Mouse (Mus musculus): ENCODE measurements around the gene Gabpb1. TPM values are rescaled to one million over a fixed set of nuclear protein-coding genes. Genes with fewer than 3 reads are reported as not detected.
"Not testable (repeated sequence)": the region's sequence is repeated elsewhere in the genome, so short reads cannot be mapped to it uniquely, and the experiment has no call there.

The Gabpb1 gene
- polyA plus RNA-seq, 1 experiment, result 72.3 TPM

DNA sequence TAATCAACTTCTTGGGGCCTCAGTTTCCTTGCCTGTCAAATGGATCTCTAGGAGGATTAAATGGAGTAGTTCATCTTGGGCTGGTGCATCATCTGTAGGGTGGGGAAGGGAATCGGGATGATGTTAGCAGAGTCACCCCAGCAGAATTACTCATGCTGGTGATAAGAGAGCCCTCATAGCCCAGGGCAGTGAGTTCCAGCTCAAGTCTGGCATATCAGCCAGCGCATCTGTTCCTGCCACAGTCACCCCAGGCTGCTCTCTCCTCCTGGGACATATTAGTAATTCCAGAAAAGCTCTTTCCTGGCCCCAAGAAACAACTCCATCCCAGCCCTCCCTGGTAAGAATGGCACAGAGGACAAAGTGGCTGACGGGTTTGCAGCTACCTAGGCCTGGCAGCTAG lies 60.8 kb downstream of the Gabpb1 start:
- no peaks in the 10 kb centered on the region for H3K27me3 ChIP-seq (ENCODE audit: control insufficient read depth, insufficient read depth, low read length, poor library complexity, severe bottlenecking)
- H3K27ac ChIP-seq (ENCODE audit: insufficient read depth, low read length), result no peak overlapping the region
- TF ChIP-seq POLR2A (IDR thresholded peaks at IDR 0.05; ENCODE audit: insufficient read depth, low read length), result no peak
- TF ChIP-seq EP300 (IDR thresholded peaks at IDR 0.05; ENCODE audit: insufficient read depth, low read depth, low read length), result no peak
- TF ChIP-seq CTCF (IDR thresholded peaks at IDR 0.05; ENCODE audit: low read depth, low read length), result no peak
- no peak overlapping the region for H3K9ac ChIP-seq (ENCODE audit: low read depth, poor library complexity, severe bottlenecking)
- no peaks in the 10 kb centered on the region for H3K9me3 ChIP-seq (replicated peaks; ENCODE audit: control insufficient read depth, insufficient read depth, low read length, poor library complexity, severe bottlenecking)
- H3K4me1 ChIP-seq (ENCODE audit: control insufficient read depth, insufficient read depth, low read length), result peaks cover 2% of the 10 kb centered on the region
- H3K4me3 ChIP-seq (ENCODE audit: low read depth, low read length), result no peak overlapping the region
- H3K36me3 ChIP-seq (ENCODE audit: control insufficient read depth, insufficient read depth, low read length, poor library complexity, severe bottlenecking), result no peaks in the 10 kb centered on the region

DNA sequence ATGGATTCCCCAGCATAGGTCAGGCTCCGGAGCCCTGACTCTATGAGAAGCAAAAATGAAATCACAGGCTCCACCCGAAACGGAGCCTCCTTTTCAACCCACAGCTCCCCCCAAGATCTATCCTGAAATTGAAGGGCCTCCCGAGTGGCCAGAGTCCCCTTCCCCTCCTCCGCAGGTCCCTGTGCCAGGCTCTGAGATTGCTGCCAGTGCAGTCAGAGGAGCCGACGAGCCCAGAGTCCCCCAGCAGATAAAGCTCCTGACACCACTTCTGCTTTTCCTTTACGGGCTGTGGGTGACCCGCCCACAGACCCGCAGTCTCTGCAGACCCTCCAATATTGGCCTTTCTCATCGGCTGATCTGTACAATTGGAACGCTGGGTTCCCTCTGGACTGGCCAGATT lies 66.5 kb downstream of the Gabpb1 start:
- H3K9ac ChIP-seq (ENCODE audit: low read depth, poor library complexity, severe bottlenecking); H3K9me3 ChIP-seq (replicated peaks; ENCODE audit: control insufficient read depth, insufficient read depth, low read length, poor library complexity, severe bottlenecking); H3K4me3 ChIP-seq (ENCODE audit: low read depth, low read length); H3K27ac ChIP-seq (ENCODE audit: insufficient read depth, low read length); H3K27me3 ChIP-seq (ENCODE audit: control insufficient read depth, insufficient read depth, low read length, poor library complexity, severe bottlenecking); H3K36me3 ChIP-seq (ENCODE audit: control insufficient read depth, insufficient read depth, low read length, poor library complexity, severe bottlenecking); H3K4me1 ChIP-seq (ENCODE audit: control insufficient read depth, insufficient read depth, low read length): not testable (repeated sequence)

GRCm38 (mm10) chr2:126607553-126608203 lies 68.5 kb downstream of the Gabpb1 start:
- H3K9me3 ChIP-seq (replicated peaks; ENCODE audit: control insufficient read depth, insufficient read depth, low read length, poor library complexity, severe bottlenecking), result no peaks in the 10 kb centered on the region
- no peaks in the 10 kb centered on the region for H3K4me1 ChIP-seq (ENCODE audit: control insufficient read depth, insufficient read depth, low read length)
- H3K27me3 ChIP-seq (ENCODE audit: control insufficient read depth, insufficient read depth, low read length, poor library complexity, severe bottlenecking), result no peaks in the 10 kb centered on the region
- TF ChIP-seq POLR2A (IDR thresholded peaks at IDR 0.05; ENCODE audit: insufficient read depth, low read length), result no peak
- no peak for TF ChIP-seq EP300 (IDR thresholded peaks at IDR 0.05; ENCODE audit: insufficient read depth, low read depth, low read length)
- no peak for TF ChIP-seq CTCF (IDR thresholded peaks at IDR 0.05; ENCODE audit: low read depth, low read length)
- no peaks in the 10 kb centered on the region for H3K36me3 ChIP-seq (ENCODE audit: control insufficient read depth, insufficient read depth, low read length, poor library complexity, severe bottlenecking)
- no peak overlapping the region for H3K9ac ChIP-seq (ENCODE audit: low read depth, poor library complexity, severe bottlenecking)
- no peak overlapping the region for H3K4me3 ChIP-seq (ENCODE audit: low read depth, low read length)
- no peak overlapping the region for H3K27ac ChIP-seq (ENCODE audit: insufficient read depth, low read length)

DNA sequence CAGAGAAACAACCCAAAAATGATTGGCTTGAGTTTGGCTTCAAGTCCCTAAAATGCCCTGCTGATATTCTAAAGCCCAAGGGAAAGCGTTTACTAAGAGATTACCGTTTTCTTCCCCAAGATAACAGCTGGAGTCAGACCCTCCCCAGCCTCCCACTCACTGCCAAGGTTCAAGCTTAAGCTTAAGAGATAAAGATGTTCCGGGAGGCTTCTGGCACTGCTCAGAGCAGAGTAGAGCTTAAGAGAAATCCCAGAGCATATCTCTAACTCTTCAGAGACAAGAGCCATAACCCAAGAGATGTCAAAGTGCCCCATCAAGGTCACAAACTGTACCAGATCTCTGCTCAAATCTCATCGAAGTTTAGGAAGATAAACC lies 69.5 kb downstream of the Gabpb1 start:
- no peaks in the 10 kb centered on the region for H3K9me3 ChIP-seq (replicated peaks; ENCODE audit: control insufficient read depth, insufficient read depth, low read length, poor library complexity, severe bottlenecking)
- no peaks in the 10 kb centered on the region for H3K4me1 ChIP-seq (ENCODE audit: control insufficient read depth, insufficient read depth, low read length)
- no peak overlapping the region for H3K4me3 ChIP-seq (ENCODE audit: low read depth, low read length)
- TF ChIP-seq CTCF (IDR thresholded peaks at IDR 0.05; ENCODE audit: low read depth, low read length) (no peak), EP300 (IDR thresholded peaks at IDR 0.05; ENCODE audit: insufficient read depth, low read depth, low read length) (no peak), POLR2A (IDR thresholded peaks at IDR 0.05; ENCODE audit: insufficient read depth, low read length) (no peak)
- no peaks in the 10 kb centered on the region for H3K36me3 ChIP-seq (ENCODE audit: control insufficient read depth, insufficient read depth, low read length, poor library complexity, severe bottlenecking)
- no peak overlapping the region for H3K9ac ChIP-seq (ENCODE audit: low read depth, poor library complexity, severe bottlenecking)
- H3K27ac ChIP-seq (ENCODE audit: insufficient read depth, low read length), result no peak overlapping the region
- no peaks in the 10 kb centered on the region for H3K27me3 ChIP-seq (ENCODE audit: control insufficient read depth, insufficient read depth, low read length, poor library complexity, severe bottlenecking)

GRCm38 (mm10) chr2:126606061-126606687 lies 70.0 kb downstream of the Gabpb1 start:
- no peak overlapping the region for H3K4me3 ChIP-seq (ENCODE audit: low read depth, low read length)
- H3K9me3 ChIP-seq (replicated peaks; ENCODE audit: control insufficient read depth, insufficient read depth, low read length, poor library complexity, severe bottlenecking), result no peaks in the 10 kb centered on the region
- H3K27ac ChIP-seq (ENCODE audit: insufficient read depth, low read length), result no peak overlapping the region
- no peak overlapping the region for H3K9ac ChIP-seq (ENCODE audit: low read depth, poor library complexity, severe bottlenecking)
- no peaks in the 10 kb centered on the region for H3K36me3 ChIP-seq (ENCODE audit: control insufficient read depth, insufficient read depth, low read length, poor library complexity, severe bottlenecking)
- no peaks in the 10 kb centered on the region for H3K4me1 ChIP-seq (ENCODE audit: control insufficient read depth, insufficient read depth, low read length)
- H3K27me3 ChIP-seq (ENCODE audit: control insufficient read depth, insufficient read depth, low read length, poor library complexity, severe bottlenecking), result no peaks in the 10 kb centered on the region
- TF ChIP-seq POLR2A (IDR thresholded peaks at IDR 0.05; ENCODE audit: insufficient read depth, low read length) (no peak), CTCF (IDR thresholded peaks at IDR 0.05; ENCODE audit: low read depth, low read length) (no peak), EP300 (IDR thresholded peaks at IDR 0.05; ENCODE audit: insufficient read depth, low read depth, low read length) (no peak)

DNA sequence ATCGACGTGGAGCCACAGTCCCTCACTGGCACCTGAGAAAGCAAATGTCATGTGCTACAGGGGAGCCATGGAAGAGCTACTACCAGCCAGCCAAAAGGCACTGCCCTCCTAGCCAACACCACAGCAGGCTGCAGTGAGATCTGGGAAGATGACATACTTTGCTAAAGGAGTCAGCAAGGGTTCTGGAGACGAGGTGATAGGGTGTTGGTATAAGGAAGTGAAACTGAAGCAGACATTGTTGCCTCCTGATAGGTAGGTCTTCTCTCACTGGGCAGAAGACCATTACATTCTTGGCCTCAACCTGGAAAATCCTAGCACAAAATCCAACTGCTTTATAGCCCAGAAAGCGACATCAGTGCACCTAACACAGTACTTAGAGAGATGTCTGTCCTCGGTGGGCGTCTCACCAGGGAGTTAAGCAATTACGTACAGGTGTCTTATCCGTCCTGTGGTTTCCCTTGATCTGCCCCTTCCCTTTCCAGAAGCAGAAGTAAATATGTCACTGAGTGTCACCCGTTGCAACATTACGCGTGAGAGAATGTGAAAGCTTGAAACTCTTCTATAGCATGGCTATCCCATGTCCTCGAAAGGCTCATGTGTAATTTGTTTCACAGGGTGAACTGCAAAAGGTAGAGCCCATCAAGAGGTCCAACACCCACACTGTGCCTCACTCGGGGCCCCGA lies 74.1 kb downstream of the Gabpb1 start:
- TF ChIP-seq POLR2A (IDR thresholded peaks at IDR 0.05; ENCODE audit: insufficient read depth, low read length), result no peak
- no peak for TF ChIP-seq CTCF (IDR thresholded peaks at IDR 0.05; ENCODE audit: low read depth, low read length)
- no peak for TF ChIP-seq EP300 (IDR thresholded peaks at IDR 0.05; ENCODE audit: insufficient read depth, low read depth, low read length)
- no peaks in the 10 kb centered on the region for H3K27me3 ChIP-seq (ENCODE audit: control insufficient read depth, insufficient read depth, low read length, poor library complexity, severe bottlenecking)
- no peak overlapping the region for H3K27ac ChIP-seq (ENCODE audit: insufficient read depth, low read length)
- H3K36me3 ChIP-seq (ENCODE audit: control insufficient read depth, insufficient read depth, low read length, poor library complexity, severe bottlenecking), result no peaks in the 10 kb centered on the region
- no peak overlapping the region for H3K4me3 ChIP-seq (ENCODE audit: low read depth, low read length)
- H3K4me1 ChIP-seq (ENCODE audit: control insufficient read depth, insufficient read depth, low read length), result no peaks in the 10 kb centered on the region
- H3K9ac ChIP-seq (ENCODE audit: low read depth, poor library complexity, severe bottlenecking), result no peak overlapping the region
- H3K9me3 ChIP-seq (replicated peaks; ENCODE audit: control insufficient read depth, insufficient read depth, low read length, poor library complexity, severe bottlenecking), result no peaks in the 10 kb centered on the region

All from ES-Bruce4 (cell line).